In the genomic region with DNA sequence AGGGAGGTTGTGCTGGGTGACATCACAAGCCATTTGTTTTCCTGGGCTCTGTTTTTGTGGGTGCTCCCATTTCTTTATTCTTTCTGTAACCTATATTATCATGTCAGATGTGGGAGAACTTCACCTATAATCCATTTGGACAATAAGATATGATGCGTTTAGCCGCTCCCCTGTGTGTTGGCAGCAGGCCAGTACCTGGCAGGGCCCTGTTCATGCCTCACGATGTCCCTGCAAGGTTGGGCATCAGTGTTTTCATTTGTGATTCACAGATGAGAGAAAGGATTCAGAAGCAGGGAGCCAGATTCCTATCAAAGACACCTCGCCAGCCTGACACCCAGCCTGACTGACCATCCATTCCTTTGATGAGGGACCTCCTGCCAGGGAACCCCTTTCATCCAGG, we compare ENCODE assay signal across 23 mouse cellular contexts.
DNase-seq lines count a peak whose midpoint lies in the region; ATAC-seq and TF ChIP-seq lines count a peak whose summit lies in the region.
"Had no signal": no experiment of that assay in that cellular context is flagged by ENCODE, and none has a peak within 500 bp of the region (broad histone marks: within the 10 kb centered on the region; RNA-seq: fewer than 3 reads in every experiment).

No protein-coding gene starts in this region.

- H3K4me1 ChIP-seq in midbrain, embryonic 14.5 days (ENCODE audit: control insufficient read depth, insufficient read depth, low read length), result 0 out of 2 replicates have a peak, but pooled peaks cover 10% of the 10 kb centered on the region
- H3K4me1 ChIP-seq in midbrain, postnatal 0 days (ENCODE audit: insufficient read depth, low read length), result no peaks in the 10 kb centered on the region
- H3K4me1 ChIP-seq: limb, embryonic 12.5 days; neural tube, embryonic 13.5 days had no signal

- WGBS in midbrain, embryonic 14.5 days, result 65% methylated on average over 4 of the region's 4 CpGs
- 50% methylated on average over 4 of the region's 4 CpGs for WGBS in midbrain, postnatal 0 days

- H3K9me3 ChIP-seq in midbrain, embryonic 14.5 days (ENCODE audit: control insufficient read depth, low read length), result no peaks in the 10 kb centered on the region
- no peaks in the 10 kb centered on the region for H3K9me3 ChIP-seq in midbrain, postnatal 0 days (ENCODE audit: low read length)
- H3K9me3 ChIP-seq: heart, embryonic 13.5 days; limb, embryonic 12.5 days; liver, embryonic 15.5 days; neural tube, embryonic 13.5 days had no signal

- H3K27me3 ChIP-seq in midbrain, embryonic 14.5 days (ENCODE audit: control insufficient read depth, insufficient read depth, low read length), result no peaks in the 10 kb centered on the region
- no peaks in the 10 kb centered on the region for H3K27me3 ChIP-seq in midbrain, postnatal 0 days (ENCODE audit: insufficient read depth, low read length)
- H3K27me3 ChIP-seq: heart, embryonic 13.5 days; limb, embryonic 12.5 days; liver, embryonic 15.5 days; neural tube, embryonic 13.5 days had no signal

- peak; percentile 52 for DNase-seq in cerebellum, adult 11-12 months
- DNase-seq in cerebellum, postnatal 4 days (ENCODE audit: low spot score in 2 of 2), result no peak
- DNase-seq in midbrain, embryonic 14.5 days, result no peak
- DNase-seq in midbrain, postnatal 0 days (ENCODE audit: low spot score), result no peak
- DNase-seq in cerebellum, adult 9-10 months, result peak; percentile 58
- peak; percentile 61 to 65 for DNase-seq in cerebellum, postnatal 36 days
- no peak for DNase-seq in kidney, adult 9 months
- DNase-seq in spleen, postnatal 14 days (ENCODE audit: low spot score in 2 of 2), result no peak
- DNase-seq: adrenal gland, adult 8-10 months; forebrain, postnatal 0 days; gastrocnemius, postnatal 10 days; heart, postnatal 10 days; kidney, postnatal 14 days; lung, embryonic 14.5 days; lung, postnatal 14 days; thymus, postnatal 14 days had no signal

- no peak overlapping the region for H3K9ac ChIP-seq in midbrain, embryonic 14.5 days (replicated peaks; ENCODE audit: low read length)
- no peak overlapping the region for H3K9ac ChIP-seq in midbrain, postnatal 0 days (replicated peaks; ENCODE audit: low read length, poor library complexity, severe bottlenecking)
- H3K9ac ChIP-seq: forebrain, postnatal 0 days; heart, embryonic 13.5 days; hindbrain, embryonic 14.5 days; limb, embryonic 12.5 days; liver, embryonic 15.5 days; lung, embryonic 14.5 days; neural tube, embryonic 13.5 days had no signal

- H3K27ac ChIP-seq in midbrain, embryonic 14.5 days (replicated peaks; ENCODE audit: low read depth, low read length), result 0 out of 2 replicates have a peak overlapping the region, but pooled peaks have one; percentile 1
- H3K27ac ChIP-seq in midbrain, postnatal 0 days (ENCODE audit: low read depth, low read length), result no peak overlapping the region; the same call in 1 of the 2 replicates
- H3K27ac ChIP-seq: heart, embryonic 13.5 days; hindbrain, embryonic 14.5 days; limb, embryonic 12.5 days; liver, embryonic 15.5 days; neural tube, embryonic 13.5 days had no signal

- ATAC-seq in midbrain, embryonic 14.5 days (ENCODE audit: low FRiP score, low TSS enrichment), result no peak
- ATAC-seq in midbrain, postnatal 0 days (ENCODE audit: low FRiP score), result no peak
- ATAC-seq: forebrain, postnatal 0 days; intestine, postnatal 0 days had no signal

- no peak overlapping the region for H3K4me2 ChIP-seq in midbrain, embryonic 14.5 days (ENCODE audit: low read length)
- no peak overlapping the region for H3K4me2 ChIP-seq in midbrain, postnatal 0 days (ENCODE audit: low read depth, low read length, poor library complexity, severe bottlenecking)
- H3K4me2 ChIP-seq: heart, embryonic 13.5 days; hindbrain, embryonic 14.5 days; limb, embryonic 12.5 days; liver, embryonic 15.5 days; lung, embryonic 14.5 days; neural tube, embryonic 13.5 days had no signal

- no peaks in the 10 kb centered on the region for H3K36me3 ChIP-seq in midbrain, embryonic 14.5 days (ENCODE audit: control insufficient read depth, insufficient read depth, low read length)
- H3K36me3 ChIP-seq in midbrain, postnatal 0 days (ENCODE audit: insufficient read depth, low read length), result no peaks in the 10 kb centered on the region
- H3K36me3 ChIP-seq: G1E; heart, embryonic 13.5 days; limb, embryonic 12.5 days; liver, embryonic 15.5 days; neural tube, embryonic 13.5 days had no signal

- TF ChIP-seq CTCF in midbrain, postnatal 0 days (IDR thresholded peaks at IDR 0.05), result no peak

- no peak overlapping the region for H3K4me3 ChIP-seq in midbrain, embryonic 14.5 days (replicated peaks; ENCODE audit: low read depth, low read length)
- no peak overlapping the region for H3K4me3 ChIP-seq in midbrain, postnatal 0 days (ENCODE audit: low read depth, low read length)
- H3K4me3 ChIP-seq: heart, embryonic 13.5 days; limb, embryonic 12.5 days; liver, embryonic 15.5 days; neural tube, embryonic 13.5 days had no signal

Comparison
In these comparisons a context has a peak if more than half of its experiments do, and no peak if none do; other contexts are left out.
1. DNase-seq: peak in cerebellum, adult 11-12 months (single experiment), cerebellum, adult 9-10 months (single experiment) and cerebellum, postnatal 36 days (2 of 2); none in cerebellum, postnatal 4 days (0 of 2), midbrain, embryonic 14.5 days (single experiment), midbrain, postnatal 0 days (single experiment), kidney, adult 9 months (single experiment) and spleen, postnatal 14 days (0 of 2).